Mouse (Mus musculus) G1E (cell line): ENCODE results near the gene Dynll1.

Experiments
- CTCF ChIP-seq: IDR thresholded peaks from 2 replicates; pipeline ENCODE4 v1.5.1; 2012; ENCODE audit warnings: low read depth, low read length, inconsistent platforms, mixed read lengths
- GATA1 ChIP-seq: IDR thresholded peaks from 2 replicates; pipeline ENCODE4 v1.6.1; 2012; ENCODE audit warnings: borderline replicate concordance, low read length, inconsistent platforms, mixed read lengths
- POLR2AphosphoS5 ChIP-seq: IDR thresholded peaks from 2 replicates; pipeline ENCODE4 v1.6.1; 2012; ENCODE audit warnings: low read depth, low read length, inconsistent platforms; ENCODE audit not compliant: insufficient replicate concordance
- TAL1 ChIP-seq: conservative IDR thresholded peaks from 2 replicates; pipeline ENCODE4 v1.6.1; 2012; ENCODE audit warnings: low read depth, low read length, inconsistent platforms, mixed read lengths

GRCm38 (mm10) chr5:115312354-115312753, 11.6 kb upstream of the Dynll1 start:
- no peak for TF ChIP-seq TAL1
- no peak for TF ChIP-seq CTCF
- no peak for TF ChIP-seq GATA1
- TF ChIP-seq POLR2AphosphoS5, result no peak
